Mouse (Mus musculus) embryonic facial prominence, embryonic 11.5 days (tissue): ENCODE results near the gene Ccdc58. TPM values are rescaled to one million over a fixed set of nuclear protein-coding genes. Genes with fewer than 3 reads are reported as not detected.
"Not testable (repeated sequence)": the region's sequence is repeated elsewhere in the genome, so short reads cannot be mapped to it uniquely, and the experiment has no call there.

Source experiments
- ATAC-seq: fragments of 200-750 bp; cut with Nextera tagmentation; replicated peaks from 2 replicates; pipeline ENCODE4 v1.8.0; 2017; ENCODE audit warnings: low read depth; ENCODE audit not compliant: insufficient number of reproducible peaks, low FRiP score, low TSS enrichment
- DNase-seq: peaks from one replicate; pipeline ENCODE4 v3.0.0-alpha.2; 2015; ENCODE audit warnings: low spot score
- H3K27ac ChIP-seq: fragments of 300-500 bp; sonication (generic); replicated peaks from 2 replicates; pipeline ENCODE4 v1.5.1; 2014; ENCODE audit warnings: mild to moderate bottlenecking, low read depth, low read length, control low read depth
- H3K27me3 ChIP-seq: fragments of 300-500 bp; sonication (generic); 2 replicates; pipeline ENCODE4 v1.6.1; 2014; ENCODE audit warnings: mild to moderate bottlenecking, low read length, moderate library complexity, mixed read lengths; ENCODE audit not compliant: control insufficient read depth, insufficient read depth
- H3K36me3 ChIP-seq: fragments of 300-500 bp; sonication (generic); replicated peaks from 2 replicates; pipeline ENCODE4 v1.6.1; 2014; ENCODE audit warnings: low read depth, mild to moderate bottlenecking, low read length, moderate library complexity, mixed read lengths; ENCODE audit not compliant: control insufficient read depth, insufficient read depth
- H3K4me1 ChIP-seq: fragments of 300-500 bp; sonication (generic); 2 replicates; pipeline ENCODE4 v1.6.1; 2014; ENCODE audit warnings: low read length, mixed read lengths; ENCODE audit not compliant: control insufficient read depth, insufficient read depth
- H3K4me2 ChIP-seq: fragments of 300-500 bp; sonication (generic); 2 replicates; pipeline ENCODE4 v1.6.1; 2014; ENCODE audit warnings: low read depth, mild to moderate bottlenecking, control low read depth, low read length, moderate library complexity
- H3K4me3 ChIP-seq: fragments of 300-500 bp; sonication (generic); 2 replicates; pipeline ENCODE4 v1.5.1; 2014; ENCODE audit warnings: low read depth, low read length, control low read depth
- H3K9ac ChIP-seq: fragments of 300-500 bp; sonication (generic); replicated peaks from 2 replicates; pipeline ENCODE4 v1.6.1; 2014; ENCODE audit warnings: mild to moderate bottlenecking, control low read depth, low read length
- H3K9me3 ChIP-seq: fragments of 300-500 bp; sonication (generic); replicated peaks from 2 replicates; pipeline ENCODE4 v1.6.1; 2016; ENCODE audit warnings: mild to moderate bottlenecking, low read length, inconsistent platforms, mixed read lengths; ENCODE audit not compliant: control insufficient read depth
- WGBS: fragments of 180-500 bp; shearing (Covaris S2); extraction: QIAGEN DNeasy Blood & Tissue Kit; methylation state at CpG from one replicate; pipeline ENCODE4 v1.1.7; 2014; 5-methylcytosine and 5-hydroxymethylcytosine counted together
- polyA plus RNA-seq: library from polyadenylated mRNA; unstranded; fragments of >200 nt; fragmentation: Nextera tagmentation; extraction: Ambion mirVana; gene quantifications from 2 replicates; pipeline ENCODE4 v1.2.1, GENCODE M21; 2014

The Ccdc58 gene
- 104 and 113 TPM in 2 replicates for polyA plus RNA-seq

- DNase-seq: peak; percentile 92
- WGBS: under 1% methylated on average over 81 of the region's 81 CpGs
- peak; percentile 94 for ATAC-seq
- peak within 1 kb of the TSS; percentile 87 for H3K9ac ChIP-seq
- H3K4me3 ChIP-seq: peak within 1 kb of the TSS; percentile 76
- peak within 1 kb of the TSS; percentile 45 for H3K4me2 ChIP-seq
- no peaks in the 10 kb centered on the region for H3K36me3 ChIP-seq
- peak within 1 kb of the TSS; percentile 97 for H3K27ac ChIP-seq
- H3K27me3 ChIP-seq: no peaks in the 10 kb centered on the region
- H3K9me3 ChIP-seq: no peaks in the 10 kb centered on the region
- H3K4me1 ChIP-seq: no peaks in the 10 kb centered on the region
These were observed at the start of gene Ccdc58, which contains the start of gene Fam162a for GRCm38 (mm10) chr16:36071450-36072379. Ccdc58 (plus strand) TSS chr16:36071685. Fam162a (minus strand) TSS chr16:36071594.

- H3K4me3 ChIP-seq, DNase-seq, H3K4me2 ChIP-seq, H3K4me1 ChIP-seq, ATAC-seq, H3K27me3 ChIP-seq, H3K9me3 ChIP-seq, H3K27ac ChIP-seq, H3K9ac ChIP-seq, H3K36me3 ChIP-seq: not testable (repeated sequence)
- WGBS: 86% methylated on average over 1 of the region's 2 CpGs
These were observed 43.4 kb upstream of the Ccdc58 start for GRCm38 (mm10) chr16:36028120-36028519.

- Histone ChIP-seq H3K36me3 (no peaks in the 10 kb centered on the region), H3K9ac (peak within 1 kb of the TSS; percentile 74), H3K4me3 (peak within 1 kb of the TSS; percentile 57), H3K27me3 (no peaks in the 10 kb centered on the region), H3K9me3 (no peaks in the 10 kb centered on the region), H3K4me1 (no peaks in the 10 kb centered on the region), H3K4me2 (peak within 1 kb of the TSS; percentile 64), H3K27ac (0 out of 2 replicates have a peak within 1 kb of the TSS, but pooled peaks have one; percentile 29)
- ATAC-seq: peak; percentile 95
- DNase-seq: peak; percentile 99
- WGBS: 2% methylated on average over 39 of the region's 39 CpGs
These were observed 30.6 kb upstream of the Ccdc58 start, which contains the start of gene Wdr5b for GRCm38 (mm10) chr16:36040640-36041624. Wdr5b (plus strand) TSS chr16:36041190.

- Histone ChIP-seq H3K36me3 (no peaks in the 10 kb centered on the region), H3K4me1 (no peaks in the 10 kb centered on the region), H3K9ac (peak overlapping the region; percentile 74), H3K4me2 (peak overlapping the region; percentile 64), H3K27ac (0 out of 2 replicates have a peak overlapping the region, but pooled peaks have one; percentile 29), H3K27me3 (no peaks in the 10 kb centered on the region), H3K4me3 (peak overlapping the region; percentile 57), H3K9me3 (no peaks in the 10 kb centered on the region)
- ATAC-seq: no peak
- DNase-seq: no peak
- 32% methylated on average over 11 of the region's 11 CpGs for WGBS
These were observed 29.9 kb upstream of the Ccdc58 start for GRCm38 (mm10) chr16:36041625-36042020.

GRCm38 (mm10) chr16:36043073-36043472 lies 28.4 kb upstream of the Ccdc58 start:
- no peaks in the 10 kb centered on the region for H3K27me3 ChIP-seq
- WGBS: 84% methylated on average over 10 of the region's 10 CpGs
- no peaks in the 10 kb centered on the region; the same call in 1 of the 2 replicates for H3K36me3 ChIP-seq
- DNase-seq (no peak), ATAC-seq (no peak)
- no peaks in the 10 kb centered on the region for H3K9me3 ChIP-seq
- H3K4me3 ChIP-seq: no peak overlapping the region
- H3K4me1 ChIP-seq: no peaks in the 10 kb centered on the region
- no peak overlapping the region for H3K9ac ChIP-seq
- no peak overlapping the region for H3K27ac ChIP-seq
- H3K4me2 ChIP-seq: no peak overlapping the region

- H3K36me3 ChIP-seq: no peaks in the 10 kb centered on the region; the same call in 1 of the 2 replicates
- no peak overlapping the region for H3K27ac ChIP-seq
- no peak overlapping the region for H3K9ac ChIP-seq
- no peaks in the 10 kb centered on the region for H3K9me3 ChIP-seq
- 86% methylated on average over 4 of the region's 4 CpGs for WGBS
- ATAC-seq (no peak), DNase-seq (no peak)
- H3K4me1 ChIP-seq: no peaks in the 10 kb centered on the region
- no peak overlapping the region for H3K4me2 ChIP-seq
- H3K4me3 ChIP-seq: no peak overlapping the region
- no peaks in the 10 kb centered on the region for H3K27me3 ChIP-seq
These were observed 27.5 kb upstream of the Ccdc58 start for GRCm38 (mm10) chr16:36043964-36044363.

GRCm38 (mm10) chr16:36047538-36047937 lies 23.9 kb upstream of the Ccdc58 start:
- no peak overlapping the region for H3K4me2 ChIP-seq
- H3K36me3 ChIP-seq: peaks cover 5% of the 10 kb centered on the region; the same call in 1 of the 2 replicates
- WGBS: 88% methylated on average over 4 of the region's 4 CpGs
- no peak for ATAC-seq
- H3K4me1 ChIP-seq: no peaks in the 10 kb centered on the region
- H3K27me3 ChIP-seq: no peaks in the 10 kb centered on the region
- H3K4me3 ChIP-seq: no peak overlapping the region
- no peak overlapping the region for H3K9ac ChIP-seq
- H3K27ac ChIP-seq: no peak overlapping the region
- H3K9me3 ChIP-seq: no peaks in the 10 kb centered on the region
- no peak for DNase-seq
